Mouse (Mus musculus): ENCODE measurements around the gene Etv6.

GRCm38 (mm10) chr6:134210675-134211457 lies 175.4 kb downstream of the Etv6 start:
- TF ChIP-seq POLR2A (IDR thresholded peaks at IDR 0.05; ENCODE audit: insufficient read depth, low read depth, low read length) (no peak), CTCF (IDR thresholded peaks at IDR 0.05; ENCODE audit: insufficient read depth, low read depth, low read length) (no peak)
